Mouse (Mus musculus) neural tube, embryonic 12.5 days (tissue): ENCODE results near the gene Cmah. TPM values are rescaled to one million over a fixed set of nuclear protein-coding genes. Genes with fewer than 3 reads are reported as not detected.

Source experiments
- ATAC-seq: fragments of 200-750 bp; cut with Nextera tagmentation; 2 replicates; pipeline ENCODE4 v1.8.0; 2017; ENCODE audit warnings: low read depth, mild to moderate bottlenecking, moderate TSS enrichment, moderate library complexity; ENCODE audit not compliant: low FRiP score
- H3K27ac ChIP-seq: fragments of 300-500 bp; sonication (generic); 2 replicates; pipeline ENCODE4 v1.5.1; 2016
- H3K27me3 ChIP-seq: fragments of 300-500 bp; sonication (generic); replicated peaks from 2 replicates; pipeline ENCODE4 v1.6.1; 2016; ENCODE audit warnings: mild to moderate bottlenecking
- H3K36me3 ChIP-seq: fragments of 300-500 bp; sonication (generic); 2 replicates; pipeline ENCODE4 v1.6.1; 2016; ENCODE audit warnings: mild to moderate bottlenecking
- H3K4me1 ChIP-seq: fragments of 300-500 bp; sonication (generic); 2 replicates; pipeline ENCODE4 v1.6.1; 2016
- H3K4me2 ChIP-seq: fragments of 300-500 bp; sonication (generic); replicated peaks from 2 replicates; pipeline ENCODE4 v1.6.1; 2016; ENCODE audit warnings: mild to moderate bottlenecking
- H3K4me3 ChIP-seq: fragments of 300-500 bp; sonication (generic); 2 replicates; pipeline ENCODE4 v1.5.1; 2016
- H3K9ac ChIP-seq: fragments of 300-500 bp; sonication (generic); 2 replicates; pipeline ENCODE4 v1.6.1; 2016; ENCODE audit warnings: mild to moderate bottlenecking
- H3K9me3 ChIP-seq: fragments of 300-500 bp; sonication (generic); 2 replicates; pipeline ENCODE4 v1.6.1; 2016; ENCODE audit warnings: mild to moderate bottlenecking
- WGBS: fragments of 180-500 bp; shearing (Covaris S2); methylation state at CpG from one replicate; pipeline ENCODE4 v1.1.7; 2016; 5-methylcytosine and 5-hydroxymethylcytosine counted together
- polyA plus RNA-seq: library from polyadenylated mRNA; unstranded; fragments of >200 nt; fragmentation: Nextera tagmentation; extraction: Ambion mirVana; gene quantifications from 2 replicates; pipeline ENCODE4 v1.2.1, GENCODE M21; 2016

The Cmah gene
- polyA plus RNA-seq, 1 experiment from 2014 or later, result 0.27 TPM

DNA sequence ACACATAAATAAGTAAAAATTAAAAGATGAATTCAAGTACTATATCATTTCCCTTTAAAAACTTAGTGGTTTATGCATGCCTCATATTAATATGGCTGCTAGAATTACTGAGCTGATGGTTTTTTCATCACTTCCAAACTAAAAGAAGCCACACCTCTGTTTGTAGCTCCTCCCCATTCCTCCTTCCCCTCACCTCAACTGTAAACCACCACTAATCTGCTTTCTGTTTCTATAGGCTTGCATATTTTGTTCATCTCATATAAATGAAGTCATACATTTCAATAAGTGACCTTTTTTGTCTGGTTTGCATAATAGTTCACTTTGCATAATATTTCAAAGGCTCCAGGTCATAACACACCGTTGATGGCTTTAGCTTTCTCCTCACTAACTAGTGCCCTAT is 197.3 kb downstream of the Cmah start:
- Histone ChIP-seq H3K4me1 (peaks cover 13% of the 10 kb centered on the region), H3K27ac (no peak overlapping the region), H3K9ac (no peak overlapping the region), H3K36me3 (no peaks in the 10 kb centered on the region), H3K27me3 (no peaks in the 10 kb centered on the region; the same call in 1 of the 2 replicates), H3K4me3 (no peak overlapping the region), H3K9me3 (no peaks in the 10 kb centered on the region), H3K4me2 (no peak overlapping the region)
- WGBS, result 72% methylated on average over 1 of the region's 1 CpGs
- no peak for ATAC-seq

DNA sequence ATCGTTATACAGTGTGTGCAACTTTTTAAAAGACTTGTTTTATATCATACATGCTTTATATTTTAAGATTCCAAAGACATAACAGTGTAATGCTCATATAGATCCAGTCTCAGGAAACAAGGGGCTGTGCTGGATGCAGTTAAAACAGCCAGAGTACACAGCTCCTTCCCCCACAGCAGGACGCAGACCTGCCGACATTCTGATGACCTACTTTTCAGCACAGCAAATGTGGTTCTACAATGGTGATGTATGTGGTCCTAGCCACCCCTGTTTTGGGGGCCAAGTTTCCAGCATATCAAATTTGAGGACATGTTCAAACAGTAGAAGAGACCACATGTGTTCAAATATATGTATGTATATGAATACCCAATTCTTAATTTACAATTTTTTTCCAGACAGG is 198.3 kb downstream of the Cmah start:
- no peak for ATAC-seq
- Histone ChIP-seq H3K36me3 (no peaks in the 10 kb centered on the region), H3K27me3 (no peaks in the 10 kb centered on the region; the same call in 1 of the 2 replicates), H3K4me1 (peaks cover 10% of the 10 kb centered on the region), H3K9ac (no peak overlapping the region), H3K27ac (no peak overlapping the region), H3K9me3 (no peaks in the 10 kb centered on the region), H3K4me2 (no peak overlapping the region), H3K4me3 (no peak overlapping the region)
- WGBS, result 73% methylated on average over 3 of the region's 3 CpGs

DNA sequence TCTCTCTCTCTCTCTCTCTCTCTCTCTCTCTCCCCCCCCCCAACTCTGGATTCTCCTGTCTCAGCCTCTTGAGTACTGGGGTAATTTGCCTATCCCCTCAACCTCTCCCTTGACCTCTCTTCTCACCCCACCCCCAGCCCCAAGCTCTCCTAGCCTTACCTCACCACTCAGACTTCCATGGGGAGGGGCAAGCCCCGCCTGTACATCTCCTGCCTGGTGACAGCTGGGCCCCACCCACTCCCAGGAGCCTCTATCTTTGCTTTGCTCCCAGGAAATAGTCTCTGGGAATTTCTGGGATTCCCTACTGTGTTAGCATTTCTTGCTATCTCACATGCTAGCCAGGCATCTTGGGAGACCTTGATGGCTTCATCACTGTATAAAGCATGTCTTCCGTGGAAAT is 199.7 kb downstream of the Cmah start:
- no peak overlapping the region for H3K4me3 ChIP-seq
- 66% methylated on average over 2 of the region's 2 CpGs for WGBS
- no peak overlapping the region for H3K27ac ChIP-seq
- no peaks in the 10 kb centered on the region for H3K4me1 ChIP-seq
- no peak overlapping the region for H3K9ac ChIP-seq
- H3K27me3 ChIP-seq, result no peaks in the 10 kb centered on the region; the same call in 1 of the 2 replicates
- no peaks in the 10 kb centered on the region for H3K9me3 ChIP-seq
- ATAC-seq, result no peak
- H3K36me3 ChIP-seq, result no peaks in the 10 kb centered on the region
- no peak overlapping the region for H3K4me2 ChIP-seq

Other genes starting within 250 kb of the Cmah start
- gene Carmil1, start 46.6 kb upstream of the Cmah start, polyA plus RNA-seq, result 19.5 and 22.1 TPM in 2 replicates